Mouse (Mus musculus) adrenal gland, postnatal 36 days (tissue): Measurements from ENCODE around the gene Wnt3a. TPM values are rescaled to one million over a fixed set of nuclear protein-coding genes. Genes with fewer than 3 reads are reported as not detected.
A peak's percentile ranks its signal among the peaks of the same experiment; 100 is the strongest.

ENCODE experiments used
- DNase-seq, 2 experiments: peaks; one replicate each; pipeline ENCODE4 v3.0.0; 2021; ENCODE audit warnings: mixed read lengths in 1 of 2
- long read RNA-seq, 2 experiments: library from polyadenylated mRNA; stranded (forward); transcript quantifications; one replicate each; pipeline ENCODE4 v2.0.0; 2021; ENCODE audit warnings: borderline sequencing depth in 2 of 2
- total RNA-seq, 2 experiments: library from RNA; stranded (reverse); gene quantifications; 2 replicates each; pipeline ENCODE4 v1.2.3; 2021

Gene Wnt3a
- not detected for total RNA-seq
- long read RNA-seq, experiment 1 = 0 reads
- long read RNA-seq, experiment 2 = 0 reads

DNA sequence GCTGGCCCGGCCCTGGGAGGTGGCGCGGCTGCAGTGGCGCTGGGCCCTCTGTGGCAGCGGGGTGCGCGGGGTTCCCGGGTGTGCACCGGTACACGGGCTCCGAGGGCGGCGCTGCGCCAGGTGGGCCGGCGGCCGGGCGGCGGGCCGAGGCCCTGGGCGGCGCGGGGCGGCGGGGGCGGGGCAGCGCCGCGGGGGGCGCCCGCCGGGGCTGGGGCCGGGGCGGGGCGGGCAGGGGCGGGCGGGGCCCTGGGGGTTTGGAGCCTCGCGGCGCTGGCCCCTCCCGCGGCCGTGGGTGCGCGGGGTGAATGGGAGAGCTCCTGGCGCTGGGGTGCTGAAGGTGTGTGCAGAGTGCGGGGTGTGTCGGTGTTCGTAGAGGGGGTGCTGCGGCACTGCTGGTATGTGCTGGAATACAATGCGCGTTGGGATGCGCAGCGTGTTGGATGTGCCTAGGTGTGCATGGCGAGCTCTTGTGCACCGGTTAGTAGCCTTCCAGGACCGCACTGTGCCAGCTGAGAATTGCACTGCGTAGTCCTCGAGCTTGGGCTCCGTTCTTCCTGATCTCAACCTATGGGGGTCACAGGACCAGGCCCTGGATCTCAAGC lies at the start of gene Wnt3a:
Gene Wnt3a, minus strand, starts transcription at position 51 of the 602 bp plus-strand sequence.
- no peak for DNase-seq

- no peak for DNase-seq
These were observed 48.2 kb upstream of the Wnt3a start for GRCm38 (mm10) chr11:59338736-59339120.

- DNase-seq = no peak
These were observed 47.6 kb upstream of the Wnt3a start for GRCm38 (mm10) chr11:59337955-59338735.

GRCm38 (mm10) chr11:59336381-59336780 lies 45.8 kb upstream of the Wnt3a start:
- DNase-seq = no peak

- no peak for DNase-seq
These were observed 45.4 kb upstream of the Wnt3a start for GRCm38 (mm10) chr11:59335942-59336341.

DNA sequence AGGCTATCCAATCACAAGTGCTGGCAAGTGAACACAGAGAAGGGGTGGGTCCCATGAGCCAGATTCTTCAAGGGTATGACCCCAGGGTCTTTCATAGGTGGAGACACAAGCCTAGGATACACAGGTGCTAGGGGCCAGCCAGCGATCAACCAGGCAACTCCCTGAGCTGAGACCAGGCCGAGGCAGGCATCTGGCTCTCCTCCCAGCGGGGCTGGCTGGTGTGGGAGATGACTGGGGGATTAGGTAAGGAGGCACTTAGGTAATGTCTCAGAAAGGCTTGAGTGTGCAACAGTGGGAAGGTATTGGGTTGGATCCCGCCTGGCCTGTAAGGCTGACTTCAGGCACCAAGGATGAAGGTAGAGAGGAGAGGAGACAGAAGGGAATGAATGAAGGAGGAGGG lies 44.6 kb upstream of the Wnt3a start:
- DNase-seq = no peak

DNA sequence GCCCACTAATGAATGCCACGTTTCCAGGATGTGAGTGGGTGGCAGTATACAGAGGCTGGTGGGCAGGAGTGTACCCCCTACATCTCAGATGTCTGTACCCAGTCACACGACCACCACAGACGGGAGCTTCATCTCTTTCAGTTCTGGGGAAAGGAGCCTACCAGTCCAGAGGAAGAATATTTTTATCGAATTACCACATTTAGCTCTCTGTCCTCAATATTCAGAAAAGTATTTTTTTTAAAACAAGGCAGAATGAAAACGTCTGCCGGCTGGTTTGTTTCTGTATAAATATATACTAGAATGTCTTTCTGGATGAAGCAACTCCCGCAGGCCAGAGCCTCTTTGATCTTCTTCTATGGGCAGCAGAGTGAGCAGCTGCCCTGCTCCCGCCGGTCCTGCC lies 42.4 kb upstream of the Wnt3a start:
- DNase-seq = no peak

DNA sequence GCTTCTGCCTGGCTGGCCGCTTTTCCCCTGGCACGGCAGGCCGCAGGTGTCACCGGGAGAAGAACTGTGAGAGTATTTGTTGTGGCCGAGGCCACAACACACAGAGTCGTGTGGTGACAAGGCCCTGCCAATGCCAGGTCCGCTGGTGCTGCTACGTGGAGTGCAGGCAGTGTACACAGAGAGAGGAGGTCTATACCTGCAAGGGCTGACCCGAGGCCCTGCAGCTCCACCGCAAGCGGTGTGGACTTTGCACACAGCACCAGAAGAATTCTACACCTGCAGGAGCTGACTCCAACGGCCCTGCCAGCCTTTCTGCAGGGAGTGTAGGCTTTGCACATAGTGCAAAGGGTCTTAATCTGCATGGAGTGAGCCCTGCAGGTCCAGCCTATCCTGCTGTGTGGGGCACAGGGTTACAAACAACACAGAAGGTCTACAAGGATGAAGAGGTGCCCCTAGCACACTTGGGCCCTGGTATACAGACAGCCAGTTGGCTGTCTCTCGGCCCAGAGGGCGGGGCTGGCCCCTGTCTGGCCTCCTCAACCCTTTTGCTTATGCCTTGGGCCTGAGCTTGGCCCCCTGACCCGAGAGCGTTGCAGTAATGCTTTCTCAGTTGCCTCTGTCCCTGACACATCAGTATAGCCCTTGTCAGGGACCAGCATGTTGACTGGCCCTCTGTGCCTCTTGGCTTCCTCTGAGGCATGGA lies 40.8 kb upstream of the Wnt3a start:
- no peak for DNase-seq

GRCm38 (mm10) chr11:59330560-59330959 lies 40.0 kb upstream of the Wnt3a start:
- peak; percentile 59 to 76 for DNase-seq

GRCm38 (mm10) chr11:59329616-59330015 lies 39.1 kb upstream of the Wnt3a start:
- no peak for DNase-seq

DNA sequence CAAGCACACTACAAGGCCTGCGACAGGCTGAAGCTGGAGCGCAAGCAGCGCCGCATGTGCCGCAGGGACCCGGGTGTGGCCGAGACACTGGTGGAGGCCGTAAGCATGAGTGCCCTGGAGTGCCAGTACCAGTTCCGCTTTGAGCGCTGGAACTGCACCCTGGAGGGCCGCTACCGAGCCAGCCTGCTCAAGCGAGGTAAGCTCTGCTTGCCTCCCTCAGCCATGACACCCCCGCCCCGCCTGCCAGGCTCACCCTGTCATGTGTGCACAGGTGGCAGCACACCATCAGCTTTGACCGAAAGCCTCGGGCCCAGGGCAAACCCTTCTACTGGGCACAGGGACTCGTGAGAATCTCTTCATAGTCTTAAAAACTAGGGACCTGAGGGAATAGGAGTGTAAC lies 37.1 kb upstream of the Wnt3a start:
- no peak for DNase-seq

DNA sequence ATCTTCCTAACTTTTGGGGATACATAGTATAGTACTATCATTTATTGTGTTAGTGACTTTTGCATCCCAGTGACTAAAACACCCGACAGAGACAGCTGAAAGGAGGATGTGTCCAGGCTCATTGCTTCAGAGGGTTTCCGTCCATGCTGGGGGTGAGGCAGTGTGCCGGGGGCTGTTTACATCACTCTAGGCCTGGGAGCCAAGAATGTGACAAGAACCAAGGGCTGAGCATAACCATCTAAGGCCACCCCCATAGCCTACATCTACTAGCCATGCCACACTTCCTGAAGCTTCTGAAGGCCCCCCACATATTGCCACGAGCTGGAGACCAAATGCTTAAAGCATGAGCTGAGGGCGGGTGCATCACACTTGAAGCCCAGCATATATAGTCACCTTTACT lies 34.2 kb upstream of the Wnt3a start:
- DNase-seq = no peak

DNA sequence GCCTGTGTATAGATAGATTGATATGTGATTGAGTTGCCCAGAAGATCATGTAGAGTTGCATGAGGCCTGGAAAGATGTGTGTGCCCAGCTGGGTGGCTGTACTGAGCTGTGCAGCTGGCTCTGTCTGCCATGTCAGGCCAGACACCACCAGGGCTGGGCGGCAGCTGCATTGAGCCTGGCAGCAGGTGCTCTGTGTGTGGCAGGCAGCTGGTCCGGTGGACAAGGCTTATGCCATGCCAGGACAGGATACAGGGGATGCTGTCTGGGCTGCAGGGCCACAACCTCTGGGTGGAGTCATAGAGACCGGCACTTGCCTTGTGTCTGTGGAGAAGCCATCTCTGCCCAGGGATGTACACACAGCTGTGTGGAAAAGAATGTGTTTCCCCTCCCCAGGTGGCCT lies 32.4 kb upstream of the Wnt3a start:
- DNase-seq = no peak

- DNase-seq = no peak
These were observed 26.0 kb upstream of the Wnt3a start for GRCm38 (mm10) chr11:59316517-59316916.

DNA sequence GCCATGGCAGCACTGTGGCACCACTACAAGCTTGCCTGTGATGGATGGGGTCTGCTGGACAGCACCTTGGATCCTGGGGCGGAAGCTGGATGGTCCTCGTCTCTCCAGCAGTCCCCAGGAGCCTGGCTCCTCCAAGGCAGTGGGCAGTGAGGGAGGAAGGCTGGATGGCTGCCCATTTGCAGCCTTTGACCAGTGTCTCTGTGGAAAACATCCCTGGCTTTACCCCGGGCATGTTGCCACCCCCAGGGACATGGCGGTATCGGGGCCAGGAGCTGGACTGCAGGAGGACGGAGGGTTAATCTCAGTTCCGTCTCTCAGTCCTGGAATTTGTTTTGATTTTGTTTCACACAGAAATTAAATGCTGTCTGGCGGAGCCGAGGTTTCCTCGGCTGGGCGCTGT lies 23.4 kb upstream of the Wnt3a start:
- DNase-seq = no peak

DNA sequence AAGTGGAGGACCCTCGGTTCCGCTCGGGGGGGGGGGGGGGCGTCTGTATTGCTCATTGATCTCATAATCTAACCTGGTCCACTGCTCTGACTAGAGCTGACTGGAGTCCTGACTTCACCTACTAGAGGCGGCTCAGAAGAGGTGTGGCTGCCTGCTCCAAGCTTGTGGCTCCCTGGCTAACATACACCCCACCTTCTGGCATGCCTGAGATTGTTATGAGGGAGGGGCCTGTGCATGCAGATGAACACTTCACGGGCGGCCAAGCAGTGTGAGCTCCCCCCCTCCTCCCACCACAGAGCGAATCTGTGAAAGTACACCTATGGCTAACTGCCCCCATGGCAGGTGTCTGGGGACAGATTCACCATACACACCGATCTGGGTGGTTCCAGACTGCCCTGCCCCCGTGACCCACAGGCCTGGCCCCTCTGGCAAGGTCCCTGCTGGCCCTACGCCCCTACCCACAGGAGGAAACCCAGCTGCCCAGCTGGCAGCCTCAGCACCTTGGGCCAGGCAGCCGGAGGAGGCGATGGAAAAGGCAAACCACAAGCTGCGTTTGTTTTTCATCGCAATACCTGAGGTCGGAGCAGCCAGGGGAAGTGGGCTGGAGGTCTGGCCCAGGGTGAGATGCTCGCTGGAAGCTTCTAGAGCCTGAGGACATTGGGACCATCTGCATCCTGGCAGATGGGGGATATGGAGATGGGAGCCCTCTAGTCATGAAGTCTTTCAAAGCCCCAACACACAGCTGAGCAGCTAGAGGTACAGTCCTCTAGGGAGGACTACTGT lies 22.7 kb upstream of the Wnt3a start:
- DNase-seq = no peak

DNA sequence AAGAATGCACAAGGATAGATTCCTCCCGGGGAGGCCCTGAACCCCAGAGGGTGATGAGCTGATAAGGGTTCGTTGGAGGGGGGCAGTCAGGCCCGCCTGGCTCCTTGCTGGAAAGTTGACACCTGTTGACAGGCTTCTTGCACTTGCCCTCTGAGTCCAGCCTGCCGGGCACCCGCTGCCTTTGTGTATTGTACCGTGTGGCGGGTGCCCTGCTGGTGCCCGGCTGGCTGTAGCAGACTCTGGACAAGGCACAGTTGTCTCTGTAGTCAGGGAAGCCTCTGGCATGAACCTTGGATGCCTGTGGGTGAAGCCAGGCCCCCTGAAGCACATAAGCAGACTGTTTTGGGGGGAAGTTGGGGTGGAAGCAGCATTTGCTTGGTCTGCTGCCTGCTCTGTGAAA lies 21.9 kb upstream of the Wnt3a start:
- DNase-seq = no peak

DNA sequence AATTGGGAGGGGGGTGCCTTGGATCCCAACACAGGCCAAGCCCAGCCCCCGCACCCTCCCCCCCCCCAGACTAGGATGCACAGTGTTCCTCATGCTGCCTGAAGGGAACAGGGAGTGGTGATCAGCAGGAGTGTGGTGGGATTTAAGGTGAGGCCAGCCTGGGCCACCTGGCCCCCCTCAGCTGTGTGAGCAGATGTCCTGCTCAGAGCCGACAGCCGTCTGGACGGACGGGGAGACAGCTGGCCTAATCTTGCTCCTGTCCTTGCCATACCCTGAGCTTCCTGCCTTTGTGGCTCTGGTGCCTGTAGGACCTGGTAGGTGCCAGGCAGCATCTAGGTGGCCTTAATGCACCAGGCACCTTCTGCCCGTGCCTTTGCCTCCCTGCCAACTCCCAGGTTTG lies 21.5 kb upstream of the Wnt3a start:
- no peak for DNase-seq

GRCm38 (mm10) chr11:59309976-59310375 lies 19.4 kb upstream of the Wnt3a start:
- DNase-seq = no peak

- DNase-seq = no peak
These were observed 18.7 kb upstream of the Wnt3a start for GRCm38 (mm10) chr11:59309106-59309805.

DNA sequence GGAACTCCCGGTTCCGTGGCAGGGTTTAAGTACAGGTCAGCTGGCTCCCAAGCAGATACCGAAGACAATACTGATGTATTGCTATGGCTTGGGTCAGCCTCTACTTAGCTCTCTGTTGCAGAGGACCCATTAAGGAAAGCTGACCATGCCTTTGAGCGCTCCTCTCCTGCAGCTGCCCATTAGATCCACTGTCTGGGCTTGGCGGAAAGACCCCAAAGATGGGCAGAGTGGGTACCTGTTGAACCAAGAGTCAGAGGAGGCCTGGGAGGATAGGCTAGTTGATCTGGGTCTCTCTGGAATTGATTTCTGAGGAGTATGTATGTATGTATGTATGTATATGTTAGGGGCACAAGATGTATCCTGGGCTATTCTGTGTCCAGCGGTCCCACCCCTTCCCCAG lies 18.1 kb upstream of the Wnt3a start:
- no peak for DNase-seq

GRCm38 (mm10) chr11:59308164-59308542 lies 17.6 kb upstream of the Wnt3a start:
- DNase-seq = no peak
